Mouse (Mus musculus) liver, embryonic 16.5 days (tissue): ENCODE results near the gene Tmc8. TPM values are rescaled to one million over a fixed set of nuclear protein-coding genes. Genes with fewer than 3 reads are reported as not detected.

Experiments
- polyA plus RNA-seq: library from polyadenylated mRNA; unstranded; fragments of >200 nt; fragmentation: Nextera tagmentation; extraction: Ambion mirVana; gene quantifications from 2 replicates; pipeline ENCODE4 v1.2.1, GENCODE M21; 2015

Gene Tmc8
- polyA plus RNA-seq, 1 experiment from 2014 or later = 16.3 TPM

Other genes starting within 250 kb of the Tmc8 start
- 2.1 and 2.4 TPM in 2 replicates for gene Tnrc6c, start 127.8 kb upstream of the Tmc8 start, polyA plus RNA-seq
- gene Tmc6, start 122 bp downstream of the Tmc8 start, polyA plus RNA-seq = 45.6 and 46.2 TPM in 2 replicates
- 74.2 and 77.0 TPM in 2 replicates for gene 6030468B19Rik, start 15.6 kb downstream of the Tmc8 start, polyA plus RNA-seq
- gene Gm20708, start 27.6 kb downstream of the Tmc8 start, polyA plus RNA-seq = 0.38 and 0.64 TPM in 2 replicates
- 48.6 and 55.5 TPM in 2 replicates for gene Syngr2, start 27.6 kb downstream of the Tmc8 start, polyA plus RNA-seq
- 14.6 and 15.4 TPM in 2 replicates for gene Afmid, start 43.8 kb downstream of the Tmc8 start, polyA plus RNA-seq
- 120 and 127 TPM in 2 replicates for gene Tk1, start 44.0 kb downstream of the Tmc8 start, polyA plus RNA-seq
- 298 and 327 TPM in 2 replicates for gene Birc5, start 67.2 kb downstream of the Tmc8 start, polyA plus RNA-seq
- not detected in 2 replicates for gene Tmem235, start 78.7 kb downstream of the Tmc8 start, polyA plus RNA-seq
- gene Tha1, start 91.4 kb downstream of the Tmc8 start, polyA plus RNA-seq = 1.3 and 2.6 TPM in 2 replicates
- gene Socs3, start 188.0 kb downstream of the Tmc8 start, polyA plus RNA-seq = 6.1 and 6.7 TPM in 2 replicates
- gene Pgs1, start 204.2 kb downstream of the Tmc8 start, polyA plus RNA-seq = 13.5 and 13.7 TPM in 2 replicates